Mouse (Mus musculus) lung, postnatal 36 days (tissue): Measurements from ENCODE around the gene Tmem131l.
A peak's percentile ranks its signal among the peaks of the same experiment; 100 is the strongest.

Experiments used
- DNase-seq: peaks from one replicate; pipeline ENCODE4 v3.0.0; 2022; ENCODE audit warnings: mixed read lengths

Tmem131l gene

GRCm38 (mm10) chr3:84005989-84006388 is 34.0 kb downstream of the Tmem131l start:
- no peak for DNase-seq

GRCm38 (mm10) chr3:84004330-84005090 is 35.5 kb downstream of the Tmem131l start:
- DNase-seq, result no peak

- no peak for DNase-seq
These were observed 37.4 kb downstream of the Tmem131l start for GRCm38 (mm10) chr3:84002433-84003090.

GRCm38 (mm10) chr3:83997563-83997962 is 42.4 kb downstream of the Tmem131l start:
- no peak for DNase-seq

GRCm38 (mm10) chr3:83997036-83997435 is 42.9 kb downstream of the Tmem131l start:
- no peak for DNase-seq

DNA sequence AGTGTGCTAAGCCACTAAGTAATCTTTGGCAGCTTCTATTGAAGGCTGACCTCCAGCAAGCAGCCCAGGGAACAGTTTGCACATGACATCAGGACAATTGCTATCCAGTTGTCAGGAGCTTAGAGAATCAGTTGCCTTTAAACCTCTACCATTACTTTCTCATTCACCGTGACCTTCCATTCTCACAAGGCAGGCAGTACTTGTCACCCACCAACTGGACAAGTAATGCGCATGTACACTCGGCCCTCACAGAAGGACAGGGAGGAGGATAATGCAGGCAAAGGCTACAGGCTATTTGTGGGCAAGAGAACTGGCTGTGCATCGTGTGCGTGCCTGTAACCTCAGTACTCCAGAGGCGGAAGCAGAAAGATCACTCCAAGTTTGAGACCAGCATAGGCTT is 43.9 kb downstream of the Tmem131l start:
- no peak for DNase-seq

DNA sequence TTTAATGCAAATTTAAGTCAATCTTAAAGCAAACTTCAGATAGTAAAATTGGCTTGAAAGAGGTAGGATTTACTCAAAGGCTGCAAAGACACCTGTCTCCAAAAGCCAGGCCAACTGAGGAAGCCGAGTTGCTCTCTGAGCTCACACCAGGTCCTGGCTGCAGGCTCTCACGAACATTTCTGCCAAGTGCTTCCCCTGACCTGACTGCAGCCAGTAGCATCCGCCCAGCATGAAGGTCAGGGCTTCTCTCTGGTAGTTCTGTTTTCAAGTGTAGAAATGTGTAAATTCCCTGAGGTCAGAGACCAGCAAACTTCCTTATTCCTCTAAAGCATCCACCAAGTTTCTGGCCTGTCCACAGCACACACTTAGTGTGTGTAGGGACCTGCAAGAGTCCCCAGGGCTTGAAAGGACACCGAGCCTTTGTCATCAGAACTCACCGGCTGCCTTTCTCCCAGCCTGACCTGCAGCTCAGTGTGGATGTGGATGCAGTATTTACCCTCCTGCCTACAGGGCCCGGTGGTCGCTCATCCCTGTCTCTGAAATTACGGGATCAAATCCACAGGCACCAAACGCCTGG is 44.6 kb downstream of the Tmem131l start:
- DNase-seq, result no peak

GRCm38 (mm10) chr3:83994217-83994839 is 45.6 kb downstream of the Tmem131l start:
- peak; percentile 30 for DNase-seq

DNA sequence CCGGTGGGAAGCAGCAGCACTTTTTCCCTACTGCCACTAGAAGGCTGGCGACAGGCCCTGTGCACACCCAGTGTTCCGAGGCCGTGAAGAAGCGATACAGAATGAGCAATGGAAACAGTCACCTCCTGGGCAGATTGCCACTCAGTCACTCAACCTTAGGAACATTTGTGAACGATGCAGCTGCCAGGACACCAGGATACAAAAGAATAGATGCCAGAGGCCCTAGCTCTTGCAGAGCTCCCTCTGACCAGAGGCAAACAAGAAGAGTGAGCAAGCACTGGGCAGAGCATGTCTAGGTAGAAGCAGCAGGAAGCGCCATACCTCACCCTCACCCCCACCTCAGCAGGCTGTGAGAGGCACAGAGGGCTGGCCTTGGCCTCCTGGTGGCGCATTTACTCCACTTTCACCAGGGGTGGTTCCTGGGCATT is 46.9 kb downstream of the Tmem131l start:
- peak; percentile 84 for DNase-seq

DNA sequence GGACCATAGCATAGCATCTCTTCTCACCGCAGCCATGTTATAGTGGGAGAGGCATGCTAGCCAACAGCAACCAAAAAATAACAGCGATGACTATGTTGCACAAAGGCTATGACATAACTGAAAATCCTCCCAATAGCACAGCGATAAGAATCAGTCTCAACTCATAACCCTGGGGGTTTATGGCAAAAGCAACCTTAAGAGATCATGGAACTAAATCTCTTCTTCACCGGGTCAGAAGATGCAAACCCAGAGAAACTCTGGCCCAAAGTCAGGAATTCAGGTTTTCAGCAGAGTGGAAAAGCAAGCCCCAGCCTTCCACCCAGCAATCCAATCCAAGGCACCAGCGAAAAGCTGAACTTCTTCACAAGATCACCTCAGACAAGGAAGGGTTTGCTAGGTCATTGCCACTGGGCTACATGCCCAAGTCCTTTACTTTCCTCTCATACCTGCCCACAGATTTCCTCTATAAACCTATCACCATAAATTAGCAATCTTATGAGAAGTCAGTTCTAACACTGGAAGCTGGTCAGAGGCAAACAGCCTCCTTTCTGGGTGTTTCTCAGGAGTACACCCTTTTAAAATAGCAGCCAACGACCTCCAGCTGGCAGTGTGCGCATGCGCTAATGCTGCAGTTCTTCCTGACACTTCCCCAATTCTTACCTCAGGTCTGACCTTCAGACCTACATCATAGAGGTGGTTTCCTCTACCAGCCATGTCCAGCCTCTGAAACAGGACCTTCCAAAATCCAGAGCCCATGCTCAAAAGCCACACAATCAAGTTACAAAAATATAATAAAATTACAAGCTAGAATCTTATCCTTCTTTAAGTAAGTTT is 48.1 kb downstream of the Tmem131l start:
- DNase-seq, result no peak

DNA sequence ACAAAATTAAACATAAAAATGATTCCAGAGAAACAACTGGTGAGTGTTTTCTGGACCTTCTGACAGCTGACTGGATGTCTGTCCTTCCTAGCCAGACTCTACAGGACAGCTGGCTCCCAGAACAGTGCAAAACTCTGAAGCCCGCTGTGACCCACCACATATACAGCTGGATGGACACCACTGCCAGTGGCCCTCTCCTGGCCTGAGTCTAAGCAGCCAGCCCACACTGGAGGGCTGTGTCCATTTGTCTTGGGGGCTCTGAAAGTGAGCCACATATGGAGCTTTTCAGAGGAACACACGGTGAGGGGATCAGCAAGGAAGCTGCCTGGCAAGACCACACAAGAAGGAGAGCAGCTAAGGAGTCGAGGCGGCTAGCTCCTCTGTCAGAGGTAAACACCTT is 51.8 kb downstream of the Tmem131l start:
- DNase-seq, result no peak

DNA sequence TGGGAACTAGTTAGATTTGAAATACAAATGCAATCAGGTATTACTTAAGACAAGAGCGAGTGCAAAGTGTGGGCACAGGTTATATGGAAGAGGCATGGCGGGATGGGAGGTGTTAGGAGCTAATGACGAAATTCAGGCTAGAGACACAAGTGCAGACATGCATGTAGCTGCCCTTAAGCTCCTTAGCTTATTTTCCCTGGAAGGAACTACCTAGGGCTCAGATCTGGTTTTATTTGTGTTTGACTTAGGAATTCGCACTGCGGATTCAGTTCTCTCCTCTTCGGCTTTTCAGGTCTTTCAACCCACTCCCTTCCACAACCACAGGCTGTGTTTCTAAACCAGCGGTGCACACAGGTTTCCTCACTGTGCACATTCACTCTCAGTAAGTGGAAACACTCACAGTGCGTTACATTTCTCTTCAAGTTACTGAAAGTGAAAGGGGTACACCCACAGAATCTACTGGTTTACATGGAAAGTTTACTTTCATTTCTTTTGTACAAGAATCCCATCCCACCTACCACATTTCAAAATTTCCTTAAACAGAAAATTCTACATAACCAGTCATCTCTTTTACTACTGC is 52.4 kb downstream of the Tmem131l start:
- DNase-seq, result no peak

GRCm38 (mm10) chr3:83986740-83987139 is 53.2 kb downstream of the Tmem131l start:
- no peak for DNase-seq

DNA sequence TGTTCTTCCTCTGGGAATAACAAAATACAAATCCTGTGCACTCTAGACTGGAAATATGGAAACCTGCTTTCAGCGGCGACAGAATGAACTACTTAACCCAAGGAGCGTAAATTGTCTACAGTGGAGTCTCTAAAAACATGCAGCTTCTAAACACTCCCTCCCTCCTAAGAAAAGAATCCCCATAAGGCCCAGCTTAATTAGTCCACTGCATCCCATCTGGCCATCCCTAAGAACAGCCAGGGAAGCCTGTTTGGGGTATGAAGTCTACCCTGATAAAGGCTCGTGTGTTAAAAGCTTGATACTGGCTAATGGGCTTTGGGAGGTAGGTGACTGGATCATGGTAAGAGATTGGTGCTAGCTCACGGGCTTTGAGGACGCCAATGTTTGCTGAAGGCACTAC is 54.5 kb downstream of the Tmem131l start:
- DNase-seq, result no peak

- no peak for DNase-seq
These were observed 55.6 kb downstream of the Tmem131l start for GRCm38 (mm10) chr3:83984379-83984778.

DNA sequence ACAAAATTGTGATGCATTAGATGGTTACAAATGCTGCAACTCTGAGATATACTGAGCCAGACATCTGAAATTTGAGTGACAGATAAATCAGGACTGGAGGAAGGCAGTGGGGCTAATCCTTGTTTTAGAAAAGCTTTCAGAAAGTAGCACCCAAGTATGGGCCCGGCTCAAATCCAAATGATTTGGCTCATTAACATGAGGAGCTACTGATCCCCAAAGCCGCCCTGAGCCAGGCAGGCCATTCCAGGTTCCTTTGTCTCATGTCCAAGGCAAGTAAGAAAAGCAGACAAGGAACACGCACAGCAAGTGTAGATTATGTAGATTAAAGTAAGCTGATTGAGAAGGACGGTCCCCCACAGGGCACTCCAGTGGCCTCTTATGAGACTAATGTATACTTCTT is 57.2 kb downstream of the Tmem131l start:
- no peak for DNase-seq

DNA sequence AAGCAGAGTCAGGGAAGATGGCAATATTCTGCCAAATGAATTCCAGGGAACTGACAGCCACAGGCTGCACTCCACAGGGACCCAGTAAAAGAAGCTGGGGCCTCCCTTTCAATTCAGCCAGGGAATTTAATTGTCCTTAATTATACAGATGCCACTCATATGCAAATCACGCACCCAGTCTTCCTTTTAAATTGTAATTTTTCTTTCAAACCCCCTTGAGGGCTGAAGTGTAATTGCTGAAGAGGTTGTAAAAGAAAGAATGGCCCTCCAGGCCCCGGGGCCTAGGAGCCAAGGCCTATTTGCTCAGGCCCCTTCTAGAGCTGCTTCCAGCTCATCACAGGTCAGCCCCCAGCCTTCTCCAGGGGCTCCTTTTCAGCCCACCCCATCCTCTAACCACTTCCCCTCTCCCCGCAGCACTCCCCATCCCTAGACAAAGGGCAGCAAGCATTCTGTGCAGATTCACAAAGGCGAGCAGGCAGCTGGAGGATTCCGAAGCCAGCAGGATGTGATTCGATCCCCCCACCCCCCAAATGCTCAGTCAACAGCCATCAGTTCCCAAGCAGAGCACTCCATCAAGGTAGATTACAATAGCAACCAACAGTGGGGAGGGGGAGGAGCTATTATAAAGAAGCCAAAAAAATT is 59.6 kb downstream of the Tmem131l start:
- DNase-seq, result no peak

GRCm38 (mm10) chr3:83978497-83979410 is 61.2 kb downstream of the Tmem131l start:
- no peak for DNase-seq

DNA sequence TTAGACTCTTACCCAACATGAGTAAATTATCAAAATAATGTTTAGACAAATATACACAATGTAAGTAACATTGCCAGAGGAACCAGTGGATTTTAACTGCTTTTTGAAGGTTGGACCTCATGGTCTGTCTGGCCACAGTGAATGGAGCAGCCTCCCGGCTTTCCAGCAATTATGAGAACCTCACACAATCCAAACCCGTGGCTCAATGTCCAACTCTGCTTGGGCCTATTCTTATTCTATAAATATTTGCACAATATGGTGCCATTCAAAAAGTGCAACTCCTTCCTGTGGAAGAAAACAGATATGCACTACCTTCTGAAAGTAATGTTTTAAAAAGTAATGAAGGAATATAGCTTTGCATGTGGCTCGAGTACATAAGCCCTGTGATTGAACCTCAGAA is 62.2 kb downstream of the Tmem131l start:
- no peak for DNase-seq

DNA sequence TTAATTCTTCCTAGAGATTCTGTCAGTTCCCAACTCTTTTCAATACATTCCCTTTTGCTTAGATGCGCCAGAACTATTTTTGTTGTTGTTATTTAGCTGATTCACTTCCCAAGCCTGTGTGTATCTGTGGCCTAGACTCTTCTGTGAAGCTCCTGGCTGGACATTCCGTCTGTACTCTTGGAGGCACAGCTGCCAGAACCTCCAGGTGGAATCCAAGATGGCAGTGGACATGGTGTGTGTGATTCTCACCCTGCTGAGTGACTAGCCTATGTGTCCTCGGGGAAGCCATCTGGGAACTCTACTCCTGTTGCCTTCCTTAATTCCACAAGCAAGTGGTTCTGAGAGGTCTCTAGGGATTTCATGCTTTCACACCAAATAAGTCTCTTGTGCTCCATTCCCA is 63.8 kb downstream of the Tmem131l start:
- DNase-seq, result no peak

GRCm38 (mm10) chr3:83973339-83973738 is 66.6 kb downstream of the Tmem131l start:
- no peak for DNase-seq
